In the genomic region with DNA sequence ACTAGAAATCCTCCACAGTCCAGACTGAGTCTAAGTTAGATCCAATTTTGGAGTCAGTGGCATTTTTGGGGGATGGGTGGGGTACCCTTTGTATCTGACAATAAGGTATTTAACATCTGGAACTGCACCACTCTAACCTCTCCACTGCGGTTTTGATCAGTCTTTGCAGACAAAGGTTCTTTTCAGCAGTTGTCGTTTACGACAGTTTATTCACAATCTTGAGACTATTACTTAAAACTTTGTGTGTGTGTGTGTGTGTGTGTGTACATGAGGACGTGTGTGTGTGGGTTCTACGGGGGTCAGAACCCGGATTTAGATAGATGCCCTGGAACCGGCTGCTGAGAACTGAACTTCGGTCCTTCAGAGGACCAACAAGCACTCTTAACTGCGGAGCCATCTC, we compare ENCODE assay signal across 8 mouse cellular contexts. TPM values are rescaled to one million over a fixed set of nuclear protein-coding genes. Genes with fewer than 3 reads are reported as not detected.
DNase-seq lines count a peak whose midpoint lies in the region; ATAC-seq and TF ChIP-seq lines count a peak whose summit lies in the region.

No protein-coding gene starts in this region.

- no peak for TF ChIP-seq EP300 in heart, adult 2 months (IDR thresholded peaks at IDR 0.05; ENCODE audit: insufficient read depth, low read depth, low read length)

- TF ChIP-seq POLR2A in heart, adult 2 months (IDR thresholded peaks at IDR 0.05; ENCODE audit: insufficient read depth, low read depth, low read length) = no peak
- no peak for TF ChIP-seq POLR2A in olfactory bulb, adult 2 months (IDR thresholded peaks at IDR 0.05; ENCODE audit: insufficient read depth, low read depth, low read length)

- peaks cover 3% of the 10 kb centered on the region for H3K79me2 ChIP-seq in heart, adult 2 months (replicated peaks; ENCODE audit: control insufficient read depth, insufficient read depth, low read length)

- DNase-seq in heart, adult 2 months = no peak
- DNase-seq in heart, adult 18-20 months = no peak
- peak; percentile 13 to 15 for DNase-seq in CD8-positive naive resting alpha-beta T cell, adult 2 months (ENCODE audit: low read depth in 2 of 2, low spot score in 2 of 2)
- DNase-seq in embryonic facial prominence, embryonic 11.5 days (ENCODE audit: low spot score) = peak; percentile 60
- DNase-seq in cerebellum, adult 18-20 months = no peak

- 10% methylated on average over 9 of the region's 9 CpGs for WGBS in heart, adult 2 months
- 21% methylated on average over 9 of the region's 9 CpGs for WGBS in embryonic facial prominence, embryonic 11.5 days
- 22% methylated on average over 9 of the region's 9 CpGs for WGBS in hindbrain, embryonic 12.5 days
- 4% methylated on average over 9 of the region's 9 CpGs for WGBS in liver, embryonic 16.5 days (ENCODE audit: insufficient replicate concordance)
- 3% methylated on average over 9 of the region's 9 CpGs for WGBS in olfactory bulb, adult 2 months

- H3K9ac ChIP-seq in heart, adult 2 months (ENCODE audit: low read depth, low read length) = peak overlapping the region; percentile 43
- peak overlapping the region; percentile 55 for H3K9ac ChIP-seq in embryonic facial prominence, embryonic 11.5 days (replicated peaks; ENCODE audit: low read length)
- H3K9ac ChIP-seq in hindbrain, embryonic 12.5 days = peak overlapping the region; percentile 74
- peak overlapping the region; percentile 80 for H3K9ac ChIP-seq in liver, embryonic 16.5 days (ENCODE audit: low read depth, low read length)

- H3K36me3 ChIP-seq in heart, adult 2 months (ENCODE audit: control insufficient read depth, insufficient read depth, low read length) = peaks cover 9% of the 10 kb centered on the region
- H3K36me3 ChIP-seq in embryonic facial prominence, embryonic 11.5 days (replicated peaks; ENCODE audit: control insufficient read depth, insufficient read depth, low read depth, low read length) = no peaks in the 10 kb centered on the region
- H3K36me3 ChIP-seq in hindbrain, embryonic 12.5 days = no peaks in the 10 kb centered on the region
- H3K36me3 ChIP-seq in liver, embryonic 16.5 days (ENCODE audit: control insufficient read depth, insufficient read depth) = no peaks in the 10 kb centered on the region

- H3K9me3 ChIP-seq in embryonic facial prominence, embryonic 11.5 days (replicated peaks; ENCODE audit: control insufficient read depth, low read length) = no peaks in the 10 kb centered on the region
- H3K9me3 ChIP-seq in hindbrain, embryonic 12.5 days (replicated peaks) = no peaks in the 10 kb centered on the region
- no peaks in the 10 kb centered on the region for H3K9me3 ChIP-seq in liver, embryonic 16.5 days (replicated peaks; ENCODE audit: control insufficient read depth, low read length)

- H3K4me1 ChIP-seq in heart, adult 2 months (ENCODE audit: control insufficient read depth, insufficient read depth, low read length) = no peaks in the 10 kb centered on the region; the same call in 1 of the 2 replicates
- no peaks in the 10 kb centered on the region for H3K4me1 ChIP-seq in embryonic facial prominence, embryonic 11.5 days (ENCODE audit: control insufficient read depth, insufficient read depth, low read length)
- H3K4me1 ChIP-seq in hindbrain, embryonic 12.5 days = peaks cover 10% of the 10 kb centered on the region
- peaks cover 14% of the 10 kb centered on the region for H3K4me1 ChIP-seq in liver, embryonic 16.5 days (ENCODE audit: control insufficient read depth, low read depth, low read length)
- no peaks in the 10 kb centered on the region for H3K4me1 ChIP-seq in olfactory bulb, adult 2 months (ENCODE audit: control insufficient read depth, insufficient read depth, low read length)

- peak; percentile 8; the same call in 1 of the 2 replicates for ATAC-seq in embryonic facial prominence, embryonic 11.5 days (replicated peaks; ENCODE audit: insufficient number of reproducible peaks, low FRiP score, low TSS enrichment, low read depth)
- ATAC-seq in hindbrain, embryonic 12.5 days (ENCODE audit: low FRiP score) = peak; percentile 0; the same call in 1 of the 2 replicates
- no peak for ATAC-seq in liver, embryonic 16.5 days (ENCODE audit: low read depth)

- peak overlapping the region; percentile 100 for H3K4me3 ChIP-seq in heart, adult 2 months
- peak overlapping the region; percentile 98 for H3K4me3 ChIP-seq in embryonic facial prominence, embryonic 11.5 days (ENCODE audit: low read depth, low read length)
- H3K4me3 ChIP-seq in hindbrain, embryonic 12.5 days = peak overlapping the region; percentile 100
- peak overlapping the region; percentile 86 for H3K4me3 ChIP-seq in liver, embryonic 16.5 days (ENCODE audit: low read depth, low read length)
- H3K4me3 ChIP-seq in olfactory bulb, adult 2 months (ENCODE audit: insufficient read depth, low read depth, low read length) = peak overlapping the region; percentile 78

- intact Hi-C loops in heart, adult 2 months (cut with DNase I) = loop anchor here (2.0 to 5.0 kb wide), 3 partner anchors 39 to 83 kb away; partner anchors contain the start of gene Ccdc138

- peak overlapping the region; percentile 99 for H3K27ac ChIP-seq in heart, adult 2 months
- peak overlapping the region; percentile 37; the same call in 1 of the 2 replicates for H3K27ac ChIP-seq in embryonic facial prominence, embryonic 11.5 days (replicated peaks; ENCODE audit: low read depth, low read length)
- peak overlapping the region; percentile 92 for H3K27ac ChIP-seq in hindbrain, embryonic 12.5 days
- peak overlapping the region; percentile 99 for H3K27ac ChIP-seq in liver, embryonic 16.5 days (ENCODE audit: low read length)
- H3K27ac ChIP-seq in olfactory bulb, adult 2 months (ENCODE audit: insufficient read depth, low read depth, low read length) = peak overlapping the region; percentile 99

- peak overlapping the region; percentile 56 for H3K4me2 ChIP-seq in embryonic facial prominence, embryonic 11.5 days (ENCODE audit: low read depth, low read length)
- H3K4me2 ChIP-seq in hindbrain, embryonic 12.5 days (replicated peaks) = peak overlapping the region; percentile 67
- H3K4me2 ChIP-seq in liver, embryonic 16.5 days (ENCODE audit: low read depth, low read length) = peak overlapping the region; percentile 88

- no peaks in the 10 kb centered on the region for H3K27me3 ChIP-seq in heart, adult 2 months (ENCODE audit: control insufficient read depth, insufficient read depth, low read length)
- H3K27me3 ChIP-seq in embryonic facial prominence, embryonic 11.5 days (ENCODE audit: control insufficient read depth, insufficient read depth, low read length) = no peaks in the 10 kb centered on the region
- no peaks in the 10 kb centered on the region for H3K27me3 ChIP-seq in hindbrain, embryonic 12.5 days
- H3K27me3 ChIP-seq in liver, embryonic 16.5 days (ENCODE audit: control insufficient read depth, insufficient read depth, low read depth, low read length) = no peaks in the 10 kb centered on the region

- TF ChIP-seq CTCF in heart, adult 2 months (IDR thresholded peaks at IDR 0.05) = no peak
- no peak for TF ChIP-seq CTCF in olfactory bulb, adult 2 months (IDR thresholded peaks at IDR 0.05; ENCODE audit: insufficient read depth, low read depth, low read length)

RNA-seq across cellular contexts. Expression of gene Ranbp2, which starts 0.9 kb away (rescaled TPM):
- total RNA-seq in heart, adult 2 months (2021) = 10 to 100 TPM; 47.5 to 53.5 TPM
- polyA plus RNA-seq in heart, adult 2 months (2012; rRNA removed) = 3.2 and 9.5 TPM in 2 replicates
- 10 to 100 TPM; 51.1 to 54.7 TPM for total RNA-seq in heart, adult 18-20 months (2021)
- polyA plus RNA-seq in embryonic facial prominence, embryonic 11.5 days (2014; fragmentation: Nextera tagmentation; extraction: Ambion mirVana) = 27.5 and 30.8 TPM in 2 replicates
- polyA plus RNA-seq in hindbrain, embryonic 12.5 days (2016; fragmentation: Nextera tagmentation; extraction: Ambion mirVana) = 30.5 and 31.6 TPM in 2 replicates
- 18.2 and 20.9 TPM in 2 replicates for polyA plus RNA-seq in liver, embryonic 16.5 days (2015; fragmentation: Nextera tagmentation; extraction: Ambion mirVana)
- 82.6 TPM in 1 of 2 replicates, not detected in the other for polyA plus RNA-seq in olfactory bulb, adult 2 months (2012; ENCODE audit: insufficient read depth, insufficient read length, low replicate concordance, missing spikeins)

RNA-seq across cellular contexts. Expression of gene Ccdc138, which starts 51.9 kb away (rescaled TPM):
- under 1 TPM; 0.43 to 0.70 TPM for total RNA-seq in heart, adult 2 months (2021)
- 0.21 and 0.23 TPM in 2 replicates for polyA plus RNA-seq in heart, adult 2 months (2012; rRNA removed)
- 1 to 10 TPM in 1 of 2 experiments, under 1 TPM in 1; 0.37 to 1.0 TPM for total RNA-seq in heart, adult 18-20 months (2021)
- 7.4 and 9.9 TPM in 2 replicates for polyA plus RNA-seq in embryonic facial prominence, embryonic 11.5 days (2014; fragmentation: Nextera tagmentation; extraction: Ambion mirVana)
- polyA plus RNA-seq in hindbrain, embryonic 12.5 days (2016; fragmentation: Nextera tagmentation; extraction: Ambion mirVana) = 11.4 and 13.2 TPM in 2 replicates
- 2.5 and 2.7 TPM in 2 replicates for polyA plus RNA-seq in liver, embryonic 16.5 days (2015; fragmentation: Nextera tagmentation; extraction: Ambion mirVana)
- polyA plus RNA-seq in olfactory bulb, adult 2 months (2012; ENCODE audit: insufficient read depth, insufficient read length, low replicate concordance, missing spikeins) = not detected in 2 replicates

Comparison
In these comparisons a context has a peak if more than half of its experiments do, and no peak if none do; other contexts are left out.
1. DNase-seq: peak in CD8-positive naive resting alpha-beta T cell, adult 2 months (2 of 2) and embryonic facial prominence, embryonic 11.5 days (single experiment); none in heart, adult 2 months (0 of 2), heart, adult 18-20 months (0 of 2) and cerebellum, adult 18-20 months (0 of 2).
2. H3K27ac ChIP-seq: peak in every context shown above with its lines; median percentile 99 in heart, adult 2 months; 99 in liver, embryonic 16.5 days; 99 in olfactory bulb, adult 2 months; 92 in hindbrain, embryonic 12.5 days; 37 in embryonic facial prominence, embryonic 11.5 days.
3. Peak in every context shown above with its lines, with median percentiles within 50 percentile points of each other: H3K4me3 ChIP-seq, H3K9ac ChIP-seq and H3K4me2 ChIP-seq.